Mouse (Mus musculus): ENCODE data around the gene Drd3. TPM values are rescaled to one million over a fixed set of nuclear protein-coding genes. Genes with fewer than 3 reads are reported as not detected.

Gene Drd3
- total and polyA plus RNA-seq, 3 experiments = not detected

DNA sequence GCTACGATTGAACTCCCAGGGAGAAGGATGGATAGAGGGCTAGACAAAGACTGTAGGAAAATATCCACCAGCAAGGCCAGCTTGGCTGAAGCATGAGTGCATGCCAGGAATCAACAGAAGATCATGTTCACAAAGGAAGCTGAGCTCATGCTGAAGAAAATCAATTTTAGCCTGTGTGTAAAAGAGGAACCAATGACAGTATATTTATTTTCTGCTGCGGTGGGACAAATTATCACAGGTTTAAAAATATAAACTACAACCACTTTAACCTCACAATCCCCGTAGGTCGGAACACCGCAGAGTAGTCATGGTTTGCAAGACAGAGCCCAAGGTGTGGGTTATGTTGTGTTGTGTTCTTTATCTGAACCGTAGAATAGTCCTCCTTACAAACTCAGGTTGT, 50.5 kb downstream of the Drd3 start:
- H3K4me3 ChIP-seq (ENCODE audit: low read depth, low read length) = no peak overlapping the region
- no peaks in the 10 kb centered on the region for H3K36me3 ChIP-seq (replicated peaks)
- no peak for TF ChIP-seq TAL1 (conservative IDR thresholded peaks at IDR 0.05; ENCODE audit: low read depth, low read length)
- TF ChIP-seq GATA2 (IDR thresholded peaks at IDR 0.05; ENCODE audit: borderline replicate concordance, low read depth, low read length) = no peak
- no peak for TF ChIP-seq CTCF (IDR thresholded peaks at IDR 0.05; ENCODE audit: low read depth, low read length)
- TF ChIP-seq POLR2AphosphoS5 (IDR thresholded peaks at IDR 0.05; ENCODE audit: insufficient replicate concordance, low read depth, low read length) = no peak
- TF ChIP-seq GATA1 (IDR thresholded peaks at IDR 0.05; ENCODE audit: borderline replicate concordance, low read length) = no peak
- H3K9me3 ChIP-seq (replicated peaks) = no peaks in the 10 kb centered on the region
- peaks cover 3% of the 10 kb centered on the region; the same call in 1 of the 2 replicates for H3K27me3 ChIP-seq (ENCODE audit: insufficient read depth, low read length)
- no peaks in the 10 kb centered on the region for H3K4me1 ChIP-seq (ENCODE audit: insufficient read depth, low read depth, low read length)
- ATAC-seq (ENCODE audit: extremely low read depth, insufficient number of reproducible peaks, low FRiP score, poor library complexity, severe bottlenecking) = no peak
- no peak for DNase-seq (ENCODE audit: low spot score)

DNA sequence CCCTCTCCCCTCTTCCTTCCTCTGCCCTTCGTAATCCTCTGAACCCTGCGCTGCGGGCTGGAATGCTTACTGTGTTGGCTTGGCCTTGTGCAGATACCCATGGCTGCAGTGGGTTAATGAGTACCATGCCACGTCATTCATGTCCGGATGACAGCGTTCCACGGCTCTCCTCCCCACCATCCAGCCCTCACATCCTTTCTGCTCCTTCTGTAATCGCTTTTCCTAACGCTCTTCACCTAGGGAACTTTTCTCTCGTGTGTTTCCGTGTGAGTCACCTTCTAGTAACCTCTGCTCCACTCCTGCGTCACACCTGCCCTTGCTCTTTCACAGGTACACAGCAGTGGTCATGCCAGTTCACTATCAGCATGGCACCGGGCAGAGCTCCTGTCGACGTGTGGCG, 53.2 kb downstream of the Drd3 start:
- DNase-seq (ENCODE audit: low spot score) = no peak
- H3K4me3 ChIP-seq (ENCODE audit: low read depth, low read length) = no peak overlapping the region
- no peak for TF ChIP-seq GATA2 (IDR thresholded peaks at IDR 0.05; ENCODE audit: borderline replicate concordance, low read depth, low read length)
- no peak for TF ChIP-seq CTCF (IDR thresholded peaks at IDR 0.05; ENCODE audit: low read depth, low read length)
- TF ChIP-seq TAL1 (conservative IDR thresholded peaks at IDR 0.05; ENCODE audit: low read depth, low read length) = no peak
- no peak for TF ChIP-seq GATA1 (IDR thresholded peaks at IDR 0.05; ENCODE audit: borderline replicate concordance, low read length)
- TF ChIP-seq POLR2AphosphoS5 (IDR thresholded peaks at IDR 0.05; ENCODE audit: insufficient replicate concordance, low read depth, low read length) = no peak
- ATAC-seq (ENCODE audit: extremely low read depth, insufficient number of reproducible peaks, low FRiP score, poor library complexity, severe bottlenecking) = no peak
- H3K36me3 ChIP-seq (replicated peaks) = no peaks in the 10 kb centered on the region
- H3K27me3 ChIP-seq (ENCODE audit: insufficient read depth, low read length) = no peaks in the 10 kb centered on the region
- no peaks in the 10 kb centered on the region for H3K9me3 ChIP-seq (replicated peaks)
- H3K4me1 ChIP-seq (ENCODE audit: insufficient read depth, low read depth, low read length) = no peaks in the 10 kb centered on the region

DNA sequence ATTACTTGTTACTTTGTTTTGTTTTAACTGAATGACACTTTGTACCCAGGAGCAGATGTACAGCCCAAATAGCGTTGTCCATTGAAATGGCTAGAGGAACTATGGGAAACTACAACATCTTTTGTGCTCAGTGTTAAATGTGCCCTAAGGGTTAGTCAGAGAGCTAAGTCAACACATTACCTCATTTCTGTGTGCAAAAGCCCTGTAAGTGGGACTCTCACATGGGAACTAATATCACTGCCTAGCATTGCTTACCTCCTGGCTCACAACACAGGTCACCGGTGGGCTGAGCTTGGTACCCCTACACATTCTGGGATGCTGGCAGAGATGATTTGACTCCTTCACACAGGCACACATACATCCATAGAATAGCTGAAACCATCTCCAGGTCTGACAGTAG, 55.6 kb downstream of the Drd3 start:
- TF ChIP-seq GATA1 (IDR thresholded peaks at IDR 0.05; ENCODE audit: borderline replicate concordance, low read length) (no peak), TAL1 (conservative IDR thresholded peaks at IDR 0.05; ENCODE audit: low read depth, low read length) (no peak), CTCF (IDR thresholded peaks at IDR 0.05; ENCODE audit: low read depth, low read length) (no peak), GATA2 (IDR thresholded peaks at IDR 0.05; ENCODE audit: borderline replicate concordance, low read depth, low read length) (no peak), POLR2AphosphoS5 (IDR thresholded peaks at IDR 0.05; ENCODE audit: insufficient replicate concordance, low read depth, low read length) (no peak)
- DNase-seq (ENCODE audit: low spot score) (no peak), ATAC-seq (ENCODE audit: extremely low read depth, insufficient number of reproducible peaks, low FRiP score, poor library complexity, severe bottlenecking) (no peak)
- H3K36me3 ChIP-seq (replicated peaks) = no peaks in the 10 kb centered on the region
- no peaks in the 10 kb centered on the region for H3K4me1 ChIP-seq (ENCODE audit: insufficient read depth, low read depth, low read length)
- H3K27me3 ChIP-seq (ENCODE audit: insufficient read depth, low read length) = no peaks in the 10 kb centered on the region
- H3K4me3 ChIP-seq (ENCODE audit: low read depth, low read length) = no peak overlapping the region
- H3K9me3 ChIP-seq (replicated peaks) = no peaks in the 10 kb centered on the region

DNA sequence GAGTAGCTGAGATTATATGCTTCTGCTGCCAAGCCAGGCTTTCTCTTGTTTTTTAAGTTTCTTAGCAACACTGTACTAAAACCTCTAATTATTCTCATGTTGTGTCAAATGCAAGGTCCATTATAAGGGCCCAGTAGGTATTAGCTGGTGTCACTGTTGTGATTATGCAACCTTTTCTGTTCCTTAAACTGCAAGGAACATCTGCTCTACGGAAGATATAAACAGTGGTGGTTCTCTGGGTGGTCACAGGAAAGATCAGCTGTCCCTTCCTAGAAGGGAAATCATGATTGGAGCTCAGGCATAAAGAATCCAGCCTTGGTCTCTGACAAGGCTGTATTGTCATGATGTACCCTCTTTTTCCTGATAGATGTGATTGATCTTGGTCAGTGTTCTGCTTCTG, 57.6 kb downstream of the Drd3 start:
- TF ChIP-seq GATA1 (IDR thresholded peaks at IDR 0.05; ENCODE audit: borderline replicate concordance, low read length) (no peak), GATA2 (IDR thresholded peaks at IDR 0.05; ENCODE audit: borderline replicate concordance, low read depth, low read length) (no peak), TAL1 (conservative IDR thresholded peaks at IDR 0.05; ENCODE audit: low read depth, low read length) (no peak), POLR2AphosphoS5 (IDR thresholded peaks at IDR 0.05; ENCODE audit: insufficient replicate concordance, low read depth, low read length) (no peak), CTCF (IDR thresholded peaks at IDR 0.05; ENCODE audit: low read depth, low read length) (no peak)
- ATAC-seq (ENCODE audit: extremely low read depth, insufficient number of reproducible peaks, low FRiP score, poor library complexity, severe bottlenecking) (no peak), DNase-seq (ENCODE audit: low spot score) (no peak)

DNA sequence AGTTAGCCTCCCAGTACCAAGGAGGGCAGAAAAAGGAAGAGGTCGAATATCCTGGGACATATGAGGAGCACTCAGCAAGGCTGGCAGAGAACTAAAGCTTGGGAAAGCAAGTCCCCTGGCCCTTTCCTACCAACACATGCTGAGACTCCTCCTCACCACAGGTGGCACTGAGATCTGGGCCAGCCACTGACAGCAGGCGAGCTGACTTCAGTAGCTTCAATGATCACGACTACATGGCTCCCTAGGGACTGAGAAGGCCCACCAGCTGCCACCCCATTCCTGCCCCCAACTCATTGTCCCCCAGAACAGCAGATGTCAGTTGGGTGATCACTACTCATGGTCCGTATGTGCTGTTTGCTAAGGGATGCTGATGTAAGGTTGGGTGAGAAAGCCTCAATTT, 60.8 kb downstream of the Drd3 start:
- no peak overlapping the region for H3K4me3 ChIP-seq (ENCODE audit: low read depth, low read length)
- ATAC-seq (ENCODE audit: extremely low read depth, insufficient number of reproducible peaks, low FRiP score, poor library complexity, severe bottlenecking) (no peak), DNase-seq (ENCODE audit: low spot score) (no peak)
- H3K4me1 ChIP-seq (ENCODE audit: insufficient read depth, low read depth, low read length) = no peaks in the 10 kb centered on the region
- H3K36me3 ChIP-seq (replicated peaks) = no peaks in the 10 kb centered on the region
- no peak for TF ChIP-seq GATA1 (IDR thresholded peaks at IDR 0.05; ENCODE audit: borderline replicate concordance, low read length)
- no peak for TF ChIP-seq TAL1 (conservative IDR thresholded peaks at IDR 0.05; ENCODE audit: low read depth, low read length)
- no peak for TF ChIP-seq CTCF (IDR thresholded peaks at IDR 0.05; ENCODE audit: low read depth, low read length)
- TF ChIP-seq GATA2 (IDR thresholded peaks at IDR 0.05; ENCODE audit: borderline replicate concordance, low read depth, low read length) = no peak
- TF ChIP-seq POLR2AphosphoS5 (IDR thresholded peaks at IDR 0.05; ENCODE audit: insufficient replicate concordance, low read depth, low read length) = no peak
- no peaks in the 10 kb centered on the region for H3K9me3 ChIP-seq (replicated peaks)
- H3K27me3 ChIP-seq (ENCODE audit: insufficient read depth, low read length) = no peaks in the 10 kb centered on the region

More for the DNA sequence above, 57.6 kb downstream of the Drd3 start:
- H3K4me3 ChIP-seq (ENCODE audit: low read depth, low read length) = no peak overlapping the region
- H3K9me3 ChIP-seq (replicated peaks) = no peaks in the 10 kb centered on the region
- H3K4me1 ChIP-seq (ENCODE audit: insufficient read depth, low read depth, low read length) = no peaks in the 10 kb centered on the region
- no peaks in the 10 kb centered on the region for H3K27me3 ChIP-seq (ENCODE audit: insufficient read depth, low read length)
- no peaks in the 10 kb centered on the region for H3K36me3 ChIP-seq (replicated peaks)

DNA sequence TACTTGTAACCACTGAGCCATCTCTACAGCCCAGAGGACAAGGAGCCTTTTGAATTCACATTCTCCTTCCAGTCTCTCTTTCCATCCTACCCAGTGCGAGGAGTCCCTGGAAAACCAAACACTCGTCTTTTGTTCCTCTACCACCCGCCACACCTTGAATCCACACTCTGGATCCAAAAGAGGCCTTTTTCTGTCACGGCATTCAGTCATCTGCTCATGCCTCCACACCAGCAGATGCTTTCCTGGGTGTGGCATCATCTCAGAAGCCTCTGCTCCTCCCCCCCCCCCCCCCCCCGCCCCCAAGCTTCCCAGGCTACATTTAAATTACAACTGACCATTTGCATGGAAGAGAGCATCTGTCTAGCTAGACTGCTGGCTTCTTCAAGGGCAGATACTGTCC, 62.5 kb downstream of the Drd3 start:
- no peak overlapping the region for H3K4me3 ChIP-seq (ENCODE audit: low read depth, low read length)
- ATAC-seq (ENCODE audit: extremely low read depth, insufficient number of reproducible peaks, low FRiP score, poor library complexity, severe bottlenecking) = no peak
- no peaks in the 10 kb centered on the region for H3K9me3 ChIP-seq (replicated peaks)
- no peaks in the 10 kb centered on the region for H3K4me1 ChIP-seq (ENCODE audit: insufficient read depth, low read depth, low read length)
- no peaks in the 10 kb centered on the region for H3K27me3 ChIP-seq (ENCODE audit: insufficient read depth, low read length)
- no peaks in the 10 kb centered on the region for H3K36me3 ChIP-seq (replicated peaks)
- no peak for DNase-seq (ENCODE audit: low spot score)
- TF ChIP-seq CTCF (IDR thresholded peaks at IDR 0.05; ENCODE audit: low read depth, low read length) = no peak
- TF ChIP-seq TAL1 (conservative IDR thresholded peaks at IDR 0.05; ENCODE audit: low read depth, low read length) = no peak
- TF ChIP-seq GATA1 (IDR thresholded peaks at IDR 0.05; ENCODE audit: borderline replicate concordance, low read length) = no peak
- TF ChIP-seq GATA2 (IDR thresholded peaks at IDR 0.05; ENCODE audit: borderline replicate concordance, low read depth, low read length) = no peak
- no peak for TF ChIP-seq POLR2AphosphoS5 (IDR thresholded peaks at IDR 0.05; ENCODE audit: insufficient replicate concordance, low read depth, low read length)

Measured in G1E (cell line).